Mouse (Mus musculus) myocyte (in vitro differentiated cells): Measurements from ENCODE around the gene Psen2.

ENCODE experiments used
- POLR2A ChIP-seq: IDR thresholded peaks from one replicate; pipeline ENCODE4 v1.6.1; 2011; ENCODE audit warnings: low read depth, mild to moderate bottlenecking, control low read depth, moderate library complexity; ENCODE audit not compliant: insufficient read length
- USF1 ChIP-seq: IDR thresholded peaks from one replicate; pipeline ENCODE4 v1.6.1; 2011; ENCODE audit warnings: low read depth, mild to moderate bottlenecking, control low read depth, moderate library complexity

DNA sequence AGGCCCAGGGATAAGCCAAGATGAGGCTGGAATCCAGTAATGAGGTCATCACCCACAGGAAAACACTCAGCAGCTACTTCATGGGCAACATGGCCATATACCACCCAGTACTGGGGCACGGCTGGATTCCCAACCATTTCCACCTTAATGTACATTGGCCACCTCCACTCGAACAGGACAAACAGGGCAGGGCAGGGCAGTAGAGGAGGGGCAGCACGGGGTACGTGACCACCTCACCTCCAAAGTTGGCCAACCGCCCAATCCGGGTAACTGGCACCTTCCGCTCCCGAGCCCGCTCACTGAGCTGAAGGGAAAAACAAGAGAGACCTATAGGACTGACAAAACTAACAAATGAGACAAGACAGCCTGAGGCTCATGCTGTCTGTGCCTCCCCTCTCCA lies 84.9 kb downstream of the Psen2 start:
- TF ChIP-seq USF1, result no peak
- TF ChIP-seq POLR2A, result no peak
